Mouse (Mus musculus): ENCODE data around the gene Car9.
A peak's percentile ranks its signal among the peaks of the same experiment; 100 is the strongest.

The Car9 gene

DNA sequence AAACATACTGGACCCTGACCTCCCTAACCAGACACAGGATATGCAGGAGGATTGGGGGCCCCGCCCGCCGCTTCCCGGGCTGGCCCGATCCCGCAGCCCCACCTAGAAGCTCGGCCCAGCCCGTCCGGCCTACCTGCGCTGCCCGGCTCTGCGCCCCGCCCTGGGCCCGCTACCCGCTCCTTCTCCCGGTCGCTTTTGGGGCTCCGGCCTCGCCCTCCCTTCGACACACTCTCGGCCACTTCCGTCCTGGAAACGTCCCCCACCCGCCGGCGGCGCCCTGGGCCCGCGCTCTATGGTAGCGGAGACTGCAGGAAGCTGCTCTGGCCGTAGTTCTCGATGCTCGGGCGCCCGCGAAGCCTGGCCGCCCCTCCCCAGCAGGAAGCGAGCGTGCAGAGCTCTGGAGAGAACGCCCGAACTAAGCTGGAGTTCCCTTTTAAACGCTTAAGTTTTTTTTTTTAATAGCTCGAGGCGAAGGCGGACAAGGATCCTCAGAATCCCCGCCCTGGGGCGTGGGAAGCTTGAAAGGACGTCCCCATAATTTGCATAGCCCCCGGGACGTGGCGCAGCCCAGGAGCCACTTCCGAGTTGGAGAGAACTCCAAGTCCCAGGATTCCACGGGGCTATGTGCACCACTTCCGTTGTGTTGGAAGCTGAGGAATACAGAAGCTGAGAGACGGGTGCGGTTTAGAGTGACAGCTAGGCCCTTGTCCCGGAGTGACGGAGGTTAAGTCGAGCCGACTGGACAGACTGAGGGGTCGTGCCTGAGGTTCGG is 55.4 kb downstream of the Car9 start, which contains the start of the genes Creb3 and Tln1:
TSS of gene Creb3 (plus strand) at position 336 of the 772 bp plus-strand sequence.
TSS of gene Tln1 (minus strand) at position 695 of the 772 bp plus-strand sequence.
- DNase-seq (ENCODE audit: low read depth, low spot score): peak; percentile 99

DNA sequence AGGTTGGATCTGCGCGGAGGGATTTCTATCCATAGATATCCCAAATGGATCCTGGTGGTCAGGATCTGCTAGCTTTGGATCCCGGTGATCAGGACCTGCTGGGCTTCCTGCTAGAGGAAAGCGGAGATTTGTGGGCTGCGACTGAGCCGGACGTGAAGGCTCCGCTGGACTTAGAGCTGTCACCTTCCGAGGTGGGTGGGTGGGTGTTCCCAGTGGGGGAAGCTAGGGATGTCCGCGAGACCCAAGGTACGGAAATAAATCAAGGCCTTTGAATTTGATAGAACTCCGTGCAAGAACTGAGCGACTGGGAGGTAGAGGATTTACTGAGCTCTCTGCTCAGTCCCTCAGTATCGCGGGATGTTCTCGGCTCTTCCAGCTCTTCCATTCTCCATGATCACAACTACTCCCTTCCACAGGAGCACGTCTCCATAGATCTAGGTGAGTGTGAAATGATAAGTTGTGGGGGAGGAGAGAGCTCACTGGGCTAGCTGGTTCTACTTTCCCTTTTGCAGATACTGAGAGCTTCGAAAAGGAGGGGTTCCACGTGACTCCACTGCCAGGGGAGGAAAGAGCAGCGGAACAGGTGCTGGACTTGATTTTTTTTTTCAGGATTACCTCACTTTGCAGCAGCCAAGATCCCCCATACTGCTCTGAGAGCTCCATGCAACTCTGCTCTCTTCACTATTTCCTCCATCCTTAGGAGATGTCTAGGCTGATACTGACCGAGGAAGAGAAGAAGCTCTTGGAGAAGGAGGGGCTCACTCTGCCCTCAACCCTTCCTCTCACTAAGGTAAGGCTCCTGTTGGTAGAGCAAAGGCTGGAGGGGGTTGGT is 56.2 kb downstream of the Car9 start:
- DNase-seq (ENCODE audit: low read depth, low spot score): peak; percentile 33
